Mouse (Mus musculus): ENCODE results near the gene Metap1.

DNA sequence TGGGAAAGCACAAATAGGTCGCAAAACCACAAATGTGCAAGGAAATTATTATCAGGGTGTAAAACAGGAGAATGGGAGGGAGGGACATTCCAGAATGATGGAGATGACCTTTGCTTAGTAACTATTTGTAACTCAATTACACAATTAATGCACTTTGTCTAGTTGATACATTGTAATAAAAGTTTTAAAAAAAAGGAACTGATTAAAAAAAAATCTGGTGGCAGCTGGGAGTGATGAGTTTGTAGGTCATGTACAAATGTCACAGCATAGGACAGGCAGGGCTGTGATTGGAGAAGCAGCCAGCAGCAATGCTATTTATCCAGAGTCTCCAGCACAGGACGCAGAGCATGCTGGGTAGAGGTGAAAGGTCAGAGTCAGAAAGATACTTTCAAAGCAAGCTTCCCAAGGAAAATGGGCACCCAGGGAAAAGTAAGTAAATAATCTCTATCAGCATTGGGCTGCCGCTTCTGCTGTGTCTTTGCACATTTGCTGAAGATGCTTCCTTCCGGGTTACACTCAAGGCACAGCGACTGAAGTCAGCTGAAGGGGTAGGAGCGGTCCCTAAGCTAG, 74.1 kb downstream of the Metap1 start, which contains the start of gene Adh4:
- TF ChIP-seq EP300 (IDR thresholded peaks at IDR 0.05; ENCODE audit: low read depth) = no peak
- no peak for TF ChIP-seq CTCF (IDR thresholded peaks at IDR 0.05; ENCODE audit: low read depth)

Data from liver, embryonic 14.5 days (tissue).